Mouse (Mus musculus) lung, postnatal 25 days (tissue): ENCODE data around the gene Apbb1ip.

Experiments
- DNase-seq: peaks from one replicate; pipeline ENCODE4 v3.0.0; 2022; ENCODE audit warnings: low spot score

Apbb1ip gene

GRCm38 (mm10) chr2:22773549-22774180, at the start of gene Apbb1ip:
Gene Apbb1ip, plus strand, starts transcription at chr2:22774094.
- DNase-seq = peak; percentile 60

DNA sequence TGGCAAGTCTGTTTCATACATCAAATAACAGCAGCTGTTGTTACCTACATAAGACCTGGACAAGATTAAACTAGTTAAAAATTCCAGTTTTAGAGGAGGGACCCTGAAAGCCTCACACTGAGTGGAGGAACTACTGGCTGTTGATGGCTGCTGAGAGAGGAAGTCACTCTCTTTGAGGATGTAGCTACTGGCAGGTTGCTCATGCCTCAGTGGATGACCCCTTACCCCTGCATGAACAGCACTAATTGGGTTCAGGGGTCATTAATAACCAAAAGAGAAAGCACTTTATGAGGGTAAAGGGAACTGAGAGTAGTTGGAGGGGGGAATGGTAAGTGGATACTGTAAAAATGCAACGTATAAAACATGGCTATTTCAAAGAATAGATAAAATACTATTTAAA, 46.8 kb upstream of the Apbb1ip start:
- no peak for DNase-seq

DNA sequence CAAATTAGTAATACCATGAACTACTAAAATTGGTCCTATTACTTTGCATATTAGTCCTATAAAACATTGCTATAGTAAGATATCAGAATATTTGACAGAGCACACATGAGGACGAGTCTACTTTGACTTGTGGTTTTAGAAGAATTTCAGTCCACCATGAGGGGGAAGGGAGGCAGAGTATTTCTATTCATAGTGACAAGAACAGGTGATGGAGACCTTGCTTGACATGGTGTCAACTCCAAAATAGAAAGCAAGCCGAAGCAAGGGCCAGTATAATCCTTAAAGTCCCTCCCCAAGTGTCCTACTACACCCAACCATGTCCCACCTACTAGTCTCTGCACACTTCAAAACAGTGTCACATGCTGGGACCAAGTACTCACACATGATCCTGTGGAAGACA, 37.8 kb upstream of the Apbb1ip start:
- DNase-seq = no peak

- no peak for DNase-seq
Observed at GRCm38 (mm10) chr2:22739369-22739768, 34.5 kb upstream of the Apbb1ip start.

DNA sequence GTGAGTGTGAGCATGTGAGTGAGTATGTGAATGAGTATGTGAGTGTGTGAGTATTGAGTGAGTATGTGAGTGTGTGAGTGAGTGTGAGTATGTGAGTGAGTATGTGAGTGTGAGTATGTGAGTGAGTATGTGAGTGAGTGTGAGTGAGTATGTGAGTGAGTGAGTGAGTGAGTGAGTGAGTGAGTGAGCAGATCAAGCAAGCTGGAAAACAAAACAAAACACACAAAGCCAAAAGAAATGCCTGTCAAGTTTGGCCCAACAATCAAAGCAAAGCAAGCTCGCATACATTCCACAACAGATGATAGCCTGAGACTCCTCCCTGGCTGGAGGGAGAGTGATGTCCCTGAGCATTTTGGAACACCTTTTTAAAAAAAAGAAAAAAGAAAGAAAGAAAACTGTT, 33.5 kb upstream of the Apbb1ip start:
- no peak for DNase-seq

DNA sequence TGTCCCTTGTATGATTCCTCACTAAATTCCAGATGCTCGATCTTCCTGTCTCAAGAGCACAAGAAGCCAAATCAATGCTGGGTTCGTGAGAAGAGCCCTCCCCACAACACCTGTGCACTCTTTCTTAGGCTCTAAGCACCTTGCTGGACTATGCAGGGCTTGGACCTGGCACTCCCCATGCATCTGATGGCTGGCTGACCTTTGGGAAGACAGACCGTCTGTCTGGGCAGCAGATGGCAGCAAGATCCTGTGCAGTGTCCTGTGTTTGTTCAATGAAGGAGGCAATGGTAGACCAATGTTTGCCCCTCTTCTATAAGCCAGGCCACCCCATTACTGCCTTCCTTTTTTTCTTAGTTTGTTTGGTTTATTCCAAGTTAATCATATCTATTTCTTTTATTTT, 32.7 kb upstream of the Apbb1ip start:
- no peak for DNase-seq

- peak; percentile 2 for DNase-seq
Observed at GRCm38 (mm10) chr2:22744121-22744761, 29.7 kb upstream of the Apbb1ip start.

DNA sequence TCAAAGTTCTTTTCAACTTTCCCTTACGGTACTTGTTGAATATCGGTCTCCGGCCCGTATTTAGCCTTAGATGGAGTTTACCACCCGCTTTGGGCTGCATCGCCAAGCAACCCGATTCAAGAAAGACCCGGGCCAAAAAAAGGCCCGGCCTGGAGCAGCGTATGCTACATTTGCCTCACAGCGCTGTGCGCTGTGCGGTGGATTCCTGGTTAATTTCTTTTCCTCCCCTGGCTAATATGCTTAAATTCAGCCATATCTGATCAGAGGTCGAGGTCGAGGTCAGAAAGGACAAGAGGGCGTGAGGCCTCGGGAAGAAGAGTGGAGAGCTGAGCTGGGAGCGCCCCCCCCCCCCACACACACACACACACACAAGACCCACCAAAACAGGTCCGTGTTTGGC, 29.0 kb upstream of the Apbb1ip start:
- no peak for DNase-seq

DNA sequence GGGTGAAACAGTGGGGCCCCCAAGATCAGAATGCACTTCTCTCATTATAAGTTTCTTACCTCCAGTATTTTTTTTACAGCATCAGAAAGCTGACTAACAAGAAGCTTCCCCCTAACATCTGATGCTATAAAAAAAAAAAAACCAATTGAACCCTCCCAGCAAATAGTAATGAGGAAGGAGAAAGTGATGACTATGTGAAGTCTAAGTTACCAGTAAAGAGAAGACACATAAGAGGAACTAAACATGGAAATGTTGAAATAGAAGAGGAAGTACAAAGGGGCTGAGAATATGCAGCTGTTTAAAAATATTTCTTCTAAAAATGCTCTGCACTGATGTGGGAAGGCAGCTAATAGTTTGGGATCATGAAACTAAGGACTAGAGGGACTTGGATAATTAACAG, 27.1 kb upstream of the Apbb1ip start:
- DNase-seq = peak; percentile 16

- DNase-seq = no peak
Observed at GRCm38 (mm10) chr2:22747941-22748340, 26.0 kb upstream of the Apbb1ip start.

- no peak for DNase-seq
Observed at GRCm38 (mm10) chr2:22749761-22750160, 24.1 kb upstream of the Apbb1ip start.

DNA sequence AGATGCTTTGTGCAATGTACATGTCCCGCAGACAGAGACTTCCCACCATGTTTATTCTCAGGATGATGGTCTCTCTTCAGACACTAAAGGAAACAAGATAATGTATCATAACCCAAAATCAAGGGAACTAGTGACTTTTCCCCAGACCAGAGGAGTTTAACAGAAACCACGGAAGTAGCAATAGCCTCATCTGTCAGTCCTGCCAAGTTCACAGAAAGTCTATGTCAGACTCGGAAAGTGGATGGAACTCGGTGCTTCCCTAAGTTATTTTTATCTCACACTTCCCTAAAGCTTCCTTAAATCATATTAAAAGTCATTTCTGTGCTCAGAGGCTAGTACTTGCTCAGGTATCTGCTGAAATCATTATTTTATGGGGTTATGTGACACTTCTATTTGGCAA, 21.4 kb upstream of the Apbb1ip start:
- DNase-seq = no peak

- DNase-seq = no peak
Observed at GRCm38 (mm10) chr2:22753461-22754075, 20.3 kb upstream of the Apbb1ip start.

DNA sequence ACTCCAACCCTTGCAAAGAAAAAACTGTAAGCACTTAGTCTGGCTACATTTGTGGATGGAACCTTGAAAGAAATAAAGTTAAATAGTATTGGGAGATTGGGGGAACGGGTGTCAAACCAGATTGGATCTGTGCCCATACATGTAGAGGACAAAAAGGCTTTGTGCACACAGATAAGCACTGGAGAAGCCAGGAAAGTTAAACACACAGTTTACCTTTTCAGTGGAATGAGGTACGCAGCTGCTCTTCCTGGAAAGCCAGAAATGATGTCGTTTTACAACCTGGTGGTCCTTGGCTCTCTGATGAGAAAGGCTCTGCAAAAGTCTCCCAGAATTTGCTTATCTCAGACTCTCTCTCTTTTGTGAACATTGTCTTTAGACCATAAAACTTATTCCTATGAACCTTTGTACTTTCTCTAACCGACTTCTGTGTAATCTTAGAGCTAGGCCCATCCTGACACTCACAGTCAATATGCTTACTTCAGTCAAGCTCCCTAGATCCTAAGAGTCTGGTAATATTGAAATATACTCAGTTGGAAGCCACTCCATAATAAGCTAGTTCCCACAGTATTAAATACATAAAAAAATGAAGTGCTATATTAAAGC, 19.6 kb upstream of the Apbb1ip start:
- no peak for DNase-seq

DNA sequence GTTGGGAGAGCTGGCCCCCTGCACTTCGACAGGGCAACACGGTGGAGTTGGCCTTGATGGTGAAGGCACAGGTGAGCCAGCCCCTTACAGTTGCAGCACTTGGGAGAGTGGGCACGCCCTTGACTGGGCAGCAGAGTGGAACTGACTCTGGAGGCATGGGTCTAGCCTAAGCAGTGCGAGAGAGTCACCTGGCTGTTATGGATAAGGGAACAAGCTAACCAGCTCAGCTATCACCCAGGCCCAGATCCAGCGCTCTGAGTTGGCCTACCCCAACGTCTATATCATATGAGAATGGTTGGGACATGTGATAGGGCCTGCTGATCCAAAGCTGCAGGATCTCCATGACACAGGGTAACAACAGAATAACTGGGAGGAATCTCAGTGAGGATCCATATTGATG, 18.3 kb upstream of the Apbb1ip start:
- DNase-seq = no peak

DNA sequence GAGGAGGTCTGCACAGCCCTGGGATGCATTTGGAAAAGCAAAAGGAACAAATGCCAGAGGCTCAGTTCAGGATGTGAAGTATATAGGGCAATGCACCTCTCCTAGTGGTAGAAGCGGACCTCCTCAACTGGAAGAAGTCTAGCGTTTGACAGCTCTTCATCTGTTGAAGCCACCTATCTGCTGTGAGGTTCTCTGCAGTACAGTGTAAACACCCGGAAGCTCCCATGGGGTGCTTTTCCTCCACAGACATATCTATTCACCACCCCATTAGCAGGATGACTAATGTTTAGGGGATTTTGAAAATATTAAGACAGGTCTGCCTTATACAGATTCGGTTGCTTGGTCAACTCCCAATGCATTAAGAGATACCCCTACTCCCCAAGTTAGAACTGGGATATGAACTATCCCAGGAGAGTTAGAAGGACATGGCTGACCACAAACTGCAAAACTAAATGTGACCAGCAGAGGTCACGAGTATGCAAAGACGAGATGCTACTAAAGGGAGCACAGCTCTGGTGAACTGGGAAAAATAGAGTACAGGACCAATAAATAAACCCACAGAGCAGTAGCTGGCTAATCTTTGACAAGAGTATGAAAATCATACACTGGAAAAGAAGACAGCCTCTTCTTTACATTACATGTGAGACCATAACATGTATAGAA, 15.5 kb upstream of the Apbb1ip start:
- peak; percentile 69 for DNase-seq

- no peak for DNase-seq
Observed at GRCm38 (mm10) chr2:22760452-22760851, 13.4 kb upstream of the Apbb1ip start.

- DNase-seq = no peak
Observed at GRCm38 (mm10) chr2:22761103-22761521, 12.8 kb upstream of the Apbb1ip start.

- DNase-seq = no peak
Observed at GRCm38 (mm10) chr2:22764774-22765387, 9.0 kb upstream of the Apbb1ip start.

DNA sequence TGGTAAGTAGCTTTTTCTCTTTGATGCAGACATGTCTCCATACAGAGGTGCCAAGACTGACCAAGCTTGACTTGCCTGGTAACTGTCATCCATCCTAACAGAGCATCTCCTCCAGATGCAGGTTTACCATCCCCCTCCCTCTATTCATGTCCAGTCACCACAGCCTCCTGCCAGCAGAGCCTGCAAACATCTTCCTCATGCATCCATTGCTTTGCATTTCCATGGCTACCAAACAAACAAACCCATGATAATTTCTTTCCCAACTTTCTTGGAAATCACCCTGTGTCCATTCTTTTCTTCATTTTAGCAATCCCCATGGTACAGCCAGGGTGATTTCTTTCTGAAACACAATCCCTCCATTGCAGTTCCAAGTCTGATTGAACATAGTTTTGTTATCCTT, 2.6 kb upstream of the Apbb1ip start:
- peak; percentile 37 for DNase-seq

- peak; percentile 81 for DNase-seq
Observed at GRCm38 (mm10) chr2:22774181-22774751, 372 bp downstream of the Apbb1ip start.

DNA sequence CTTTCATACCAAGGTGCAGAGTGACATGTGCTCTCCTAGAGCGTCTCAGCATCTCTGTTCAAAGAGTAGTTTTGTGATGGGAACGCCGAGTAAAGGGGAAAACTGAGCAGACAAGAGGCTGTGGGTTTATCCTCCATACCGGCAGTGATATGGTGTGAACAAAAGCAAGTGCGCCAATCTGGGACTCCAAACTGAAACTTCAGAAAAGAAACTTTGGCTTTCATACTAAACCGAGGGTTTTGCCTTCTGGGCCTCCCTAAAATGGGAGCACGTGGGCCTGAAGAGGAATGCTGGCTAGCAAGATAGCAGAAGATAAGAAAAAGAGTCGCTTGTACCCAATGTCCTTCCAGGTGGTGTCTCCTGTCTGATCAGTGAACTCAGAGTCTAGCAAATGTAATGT, 1.3 kb downstream of the Apbb1ip start:
- no peak for DNase-seq
